8 mouse cellular contexts compared by ENCODE assay signal in the genomic region with DNA sequence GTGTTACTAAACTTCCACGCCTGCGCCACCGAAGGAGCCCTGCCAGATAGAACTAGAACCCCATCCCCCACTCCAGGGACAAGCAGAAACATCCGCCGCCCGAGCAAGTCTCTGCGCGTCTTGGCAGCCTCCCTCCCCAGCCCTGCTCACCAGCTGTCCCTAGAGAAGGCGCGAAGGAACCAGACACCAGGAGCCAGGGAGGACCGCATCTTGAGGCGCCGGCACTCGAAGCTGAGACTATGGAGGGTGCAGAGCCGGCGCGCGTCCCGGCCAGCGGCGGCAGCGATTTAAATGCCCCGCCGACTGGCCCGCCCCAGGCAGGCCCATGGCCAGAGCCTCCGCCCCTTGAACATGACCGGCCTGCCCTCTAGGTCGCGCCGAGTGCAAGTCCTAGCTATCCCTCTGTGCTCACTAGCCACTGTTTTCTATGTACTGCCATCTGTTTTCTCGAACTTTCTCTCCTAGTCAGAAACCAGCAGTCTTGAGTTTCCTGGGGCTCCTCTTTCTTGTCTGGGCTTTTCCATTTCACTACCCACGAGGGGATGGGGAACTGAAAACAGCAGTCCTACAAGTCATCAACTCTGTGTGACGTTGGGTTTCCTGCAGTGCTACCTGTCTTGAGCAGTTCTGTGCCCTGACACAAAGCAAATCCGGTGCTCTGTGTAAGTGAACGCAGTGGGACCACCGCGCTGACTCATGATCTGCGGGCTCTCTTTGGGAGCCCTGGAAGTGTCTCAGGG. TPM values are rescaled to one million over a fixed set of nuclear protein-coding genes. Genes with fewer than 3 reads are reported as not detected.
DNase-seq lines count a peak whose midpoint lies in the region; ATAC-seq and TF ChIP-seq lines count a peak whose summit lies in the region.

TSS of gene Slc37a2 (minus strand) at position 590 of the 740 bp plus-strand sequence.

- no peaks in the 10 kb centered on the region for H3K9me3 ChIP-seq in embryonic facial prominence, embryonic 13.5 days
- H3K9me3 ChIP-seq in heart, embryonic 10.5 days, result no peaks in the 10 kb centered on the region
- no peaks in the 10 kb centered on the region for H3K9me3 ChIP-seq in limb, embryonic 14.5 days (ENCODE audit: control insufficient read depth, low read length)
- no peaks in the 10 kb centered on the region for H3K9me3 ChIP-seq in midbrain, embryonic 15.5 days

- no peaks in the 10 kb centered on the region for H3K27me3 ChIP-seq in embryonic facial prominence, embryonic 13.5 days
- H3K27me3 ChIP-seq in heart, embryonic 10.5 days (ENCODE audit: insufficient read depth, poor library complexity, severe bottlenecking), result no peaks in the 10 kb centered on the region; the same call in 1 of the 2 replicates
- no peaks in the 10 kb centered on the region for H3K27me3 ChIP-seq in limb, embryonic 14.5 days (ENCODE audit: control insufficient read depth, insufficient read depth, low read length)
- H3K27me3 ChIP-seq in midbrain, embryonic 15.5 days (replicated peaks), result peaks cover 13% of the 10 kb centered on the region; the same call in 1 of the 2 replicates

- DNase-seq in ovary, adult 18-20 months (ENCODE audit: low spot score), result peak; percentile 59
- no peak for DNase-seq in ovary, postnatal 10 days (ENCODE audit: low spot score)
- DNase-seq in heart, embryonic 10.5 days (ENCODE audit: low spot score), result no peak
- DNase-seq in kidney, adult 9 months, result peak; percentile 64
- DNase-seq in limb, embryonic 14.5 days (ENCODE audit: low spot score), result peak; percentile 56
- DNase-seq in spleen, postnatal 4 days (ENCODE audit: low spot score in 2 of 2), result peak; percentile 36 to 76

- peak; percentile 77 for ATAC-seq in embryonic facial prominence, embryonic 13.5 days (ENCODE audit: insufficient number of reproducible peaks, insufficient read depth, low FRiP score, low TSS enrichment, low read depth)
- peak; percentile 73 for ATAC-seq in limb, embryonic 14.5 days (ENCODE audit: low FRiP score, low read depth)
- peak; percentile 78 for ATAC-seq in midbrain, embryonic 15.5 days (replicated peaks)

- no peaks in the 10 kb centered on the region for H3K36me3 ChIP-seq in embryonic facial prominence, embryonic 13.5 days
- no peaks in the 10 kb centered on the region for H3K36me3 ChIP-seq in heart, embryonic 10.5 days
- no peaks in the 10 kb centered on the region for H3K36me3 ChIP-seq in limb, embryonic 14.5 days (ENCODE audit: control insufficient read depth, insufficient read depth, low read length)
- H3K36me3 ChIP-seq in midbrain, embryonic 15.5 days (replicated peaks), result no peaks in the 10 kb centered on the region

- H3K4me3 ChIP-seq in embryonic facial prominence, embryonic 13.5 days, result peak within 1 kb of the TSS; percentile 50
- peak within 1 kb of the TSS; percentile 60 for H3K4me3 ChIP-seq in heart, embryonic 10.5 days
- H3K4me3 ChIP-seq in limb, embryonic 14.5 days (replicated peaks; ENCODE audit: low read length), result peak within 1 kb of the TSS; percentile 44
- H3K4me3 ChIP-seq in midbrain, embryonic 15.5 days, result peak within 1 kb of the TSS; percentile 41

- peaks cover 16% of the 10 kb centered on the region for H3K4me1 ChIP-seq in embryonic facial prominence, embryonic 13.5 days
- peaks cover 11% of the 10 kb centered on the region; the same call in 1 of the 2 replicates for H3K4me1 ChIP-seq in heart, embryonic 10.5 days
- 0 out of 2 replicates have a peak, but pooled peaks cover 3% of the 10 kb centered on the region for H3K4me1 ChIP-seq in limb, embryonic 14.5 days (ENCODE audit: control insufficient read depth, insufficient read depth, low read length)
- peaks cover 14% of the 10 kb centered on the region for H3K4me1 ChIP-seq in midbrain, embryonic 15.5 days

- H3K9ac ChIP-seq in embryonic facial prominence, embryonic 13.5 days, result peak within 1 kb of the TSS; percentile 73
- peak within 1 kb of the TSS; percentile 51 for H3K9ac ChIP-seq in limb, embryonic 14.5 days (ENCODE audit: low read depth, low read length, severe bottlenecking)
- peak within 1 kb of the TSS; percentile 41 for H3K9ac ChIP-seq in midbrain, embryonic 15.5 days

- peak within 1 kb of the TSS; percentile 51 for H3K27ac ChIP-seq in embryonic facial prominence, embryonic 13.5 days
- H3K27ac ChIP-seq in heart, embryonic 10.5 days, result peak within 1 kb of the TSS; percentile 56
- H3K27ac ChIP-seq in limb, embryonic 14.5 days (replicated peaks; ENCODE audit: low read depth, low read length), result no peak within 1 kb of the TSS
- no peak within 1 kb of the TSS for H3K27ac ChIP-seq in midbrain, embryonic 15.5 days

- no peak for TF ChIP-seq POLR2A in limb, embryonic 14.5 days (IDR thresholded peaks at IDR 0.05; ENCODE audit: borderline replicate concordance, extremely low read depth, insufficient read depth, insufficient read length)

- WGBS in embryonic facial prominence, embryonic 13.5 days, result 2% methylated on average over 38 of the region's 38 CpGs
- WGBS in heart, embryonic 10.5 days, result 2% methylated on average over 38 of the region's 38 CpGs
- WGBS in limb, embryonic 14.5 days, result 1% methylated on average over 38 of the region's 38 CpGs
- 3% methylated on average over 38 of the region's 38 CpGs for WGBS in midbrain, embryonic 15.5 days

- H3K4me2 ChIP-seq in embryonic facial prominence, embryonic 13.5 days, result peak within 1 kb of the TSS; percentile 97
- peak within 1 kb of the TSS; percentile 73 for H3K4me2 ChIP-seq in limb, embryonic 14.5 days (replicated peaks; ENCODE audit: low read depth, low read length, severe bottlenecking)
- peak within 1 kb of the TSS; percentile 90 for H3K4me2 ChIP-seq in midbrain, embryonic 15.5 days

RNA-seq across cellular contexts. Expression of gene Slc37a2, which starts in this region (rescaled TPM):
- 2.0 and 2.3 TPM in 2 replicates for polyA plus RNA-seq in embryonic facial prominence, embryonic 13.5 days (2015; fragmentation: Nextera tagmentation; extraction: Ambion mirVana)
- polyA plus RNA-seq in heart, embryonic 10.5 days (2016; fragmentation: Nextera tagmentation; extraction: Ambion mirVana), result 1.7 and 2.3 TPM in 2 replicates
- 3.2 and 3.9 TPM in 2 replicates for polyA plus RNA-seq in limb, embryonic 14.5 days (2012; rRNA removed)
- 3.2 and 3.6 TPM in 2 replicates for polyA plus RNA-seq in limb, embryonic 14.5 days (2014; fragmentation: Nextera tagmentation; extraction: Ambion mirVana)
- 0.81 and 1.6 TPM in 2 replicates for polyA plus RNA-seq in midbrain, embryonic 15.5 days (2015; fragmentation: Nextera tagmentation; extraction: Ambion mirVana)

Comparison
In these comparisons a context has a peak if more than half of its experiments do, and no peak if none do; other contexts are left out.
1. DNase-seq: peak in ovary, adult 18-20 months (single experiment), kidney, adult 9 months (single experiment), limb, embryonic 14.5 days (single experiment) and spleen, postnatal 4 days (2 of 2); none in ovary, postnatal 10 days (single experiment) and heart, embryonic 10.5 days (single experiment).
2. H3K27ac ChIP-seq: peak in embryonic facial prominence, embryonic 13.5 days (single experiment) and heart, embryonic 10.5 days (single experiment); none in limb, embryonic 14.5 days (single experiment) and midbrain, embryonic 15.5 days (single experiment).
3. Peak in every context shown above with its lines, with median percentiles within 50 percentile points of each other: ATAC-seq, H3K4me2 ChIP-seq, H3K4me3 ChIP-seq and H3K9ac ChIP-seq.